Mouse (Mus musculus): ENCODE measurements around the gene Slc2a4. TPM values are rescaled to one million over a fixed set of nuclear protein-coding genes. Genes with fewer than 3 reads are reported as not detected.

The Slc2a4 gene
- polyA plus RNA-seq, 1 experiment from 2014 or later: 23.7 TPM

DNA sequence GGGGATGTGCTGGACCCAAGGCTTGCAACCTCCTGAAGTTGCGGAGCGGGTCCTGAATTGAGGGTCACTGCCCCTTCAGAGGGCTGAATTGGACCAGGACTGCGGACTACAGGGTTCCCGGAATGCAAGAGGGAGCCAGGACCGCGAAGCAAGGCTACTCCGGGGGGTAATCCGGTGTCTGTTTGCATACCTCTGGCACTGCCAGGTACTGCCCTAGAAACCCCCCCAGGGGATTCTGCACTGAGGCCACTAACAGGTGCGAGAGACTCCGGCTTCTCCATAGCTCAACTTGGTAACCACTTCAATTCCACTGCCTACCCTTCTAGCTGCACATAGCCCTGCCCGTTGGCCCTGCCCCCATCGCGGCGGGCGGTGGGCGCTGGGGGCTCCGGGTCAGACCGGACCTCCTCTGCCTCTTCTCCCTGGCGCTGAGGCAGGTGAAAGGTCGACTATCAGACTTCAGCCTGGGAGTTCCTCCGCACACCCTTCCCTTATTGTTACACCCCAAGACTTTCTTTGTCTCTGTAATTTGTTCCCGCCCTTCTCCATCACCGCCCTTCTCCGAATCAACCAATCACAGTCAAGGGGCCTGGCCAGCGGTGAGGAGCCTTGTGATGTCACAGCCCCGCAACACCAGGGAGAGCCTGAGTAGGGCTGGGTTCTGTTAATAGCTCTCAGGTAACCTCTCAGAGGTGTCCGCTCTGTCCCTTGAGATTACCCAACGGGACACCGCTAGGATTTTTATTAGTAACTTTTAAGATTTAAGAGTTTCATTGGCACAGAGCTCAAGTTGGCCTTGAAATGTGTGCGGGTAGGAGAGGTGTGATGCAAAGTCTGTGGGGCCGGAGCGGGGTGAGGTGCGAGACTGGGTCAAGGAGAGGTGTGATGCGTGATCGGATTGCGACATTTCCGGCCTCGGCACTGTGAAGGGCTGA is 47.2 kb downstream of the Slc2a4 start, which contains the start of the genes 2810408A11Rik and Neurl4:
2810408A11Rik (minus strand) TSS at position 517 of the 935 bp plus-strand sequence.
Neurl4 (plus strand) TSS at position 602 of the 935 bp plus-strand sequence.
- peak; percentile 94 for DNase-seq (ENCODE audit: low spot score)
- Histone ChIP-seq H3K27ac (replicated peaks) (peak within 1 kb of the TSS; percentile 99), H3K36me3 (replicated peaks) (peaks cover 39% of the 10 kb centered on the region), H3K27me3 (replicated peaks; ENCODE audit: low read depth, poor library complexity, severe bottlenecking) (no peaks in the 10 kb centered on the region; the same call in 1 of the 2 replicates), H3K4me1 (peaks cover 42% of the 10 kb centered on the region), H3K9me3 (no peaks in the 10 kb centered on the region), H3K4me3 (peak within 1 kb of the TSS; percentile 93)
- under 1% methylated on average over 38 of the region's 38 CpGs for WGBS

DNA sequence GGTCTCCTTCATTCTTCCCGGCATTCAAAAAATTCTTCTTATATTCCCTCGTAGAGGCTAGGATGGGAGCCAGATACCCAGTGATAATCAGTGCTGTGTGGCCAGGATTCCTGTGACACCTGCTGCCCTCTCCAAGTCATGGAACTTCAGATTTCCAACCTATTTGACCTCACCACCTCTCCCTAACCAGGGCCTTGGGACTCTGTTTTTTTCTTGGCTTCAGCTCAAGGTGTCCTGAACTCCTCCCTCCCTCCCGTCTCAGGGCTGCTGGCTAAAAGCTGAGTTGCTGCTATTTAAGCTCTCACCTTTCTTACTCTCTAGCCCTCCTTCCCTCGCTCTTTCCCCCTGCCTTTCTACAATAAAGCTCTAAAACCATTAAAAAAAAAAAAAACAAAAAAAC is 48.1 kb downstream of the Slc2a4 start:
- no peaks in the 10 kb centered on the region for H3K9me3 ChIP-seq
- peak overlapping the region; percentile 99 for H3K27ac ChIP-seq (replicated peaks)
- peak overlapping the region; percentile 93 for H3K4me3 ChIP-seq
- peak; percentile 28 for DNase-seq (ENCODE audit: low spot score)
- peaks cover 45% of the 10 kb centered on the region for H3K4me1 ChIP-seq
- whole genome bisulfite sequencing: 32% methylated on average over 4 of the region's 4 CpGs
- H3K27me3 ChIP-seq (replicated peaks; ENCODE audit: low read depth, poor library complexity, severe bottlenecking): no peaks in the 10 kb centered on the region; the same call in 1 of the 2 replicates
- peaks cover 30% of the 10 kb centered on the region for H3K36me3 ChIP-seq (replicated peaks)

GRCm38 (mm10) chr11:69895291-69895690 is 52.7 kb downstream of the Slc2a4 start, which contains the start of gene Acap1:
Acap1 (minus strand) TSS chr11:69895539.
- no peaks in the 10 kb centered on the region; the same call in 1 of the 2 replicates for H3K27me3 ChIP-seq (replicated peaks; ENCODE audit: low read depth, poor library complexity, severe bottlenecking)
- no peaks in the 10 kb centered on the region for H3K9me3 ChIP-seq
- 77% methylated on average over 4 of the region's 4 CpGs for WGBS
- H3K4me1 ChIP-seq: peaks cover 33% of the 10 kb centered on the region
- H3K27ac ChIP-seq (replicated peaks): no peak within 1 kb of the TSS
- no peak for DNase-seq (ENCODE audit: low spot score)
- H3K36me3 ChIP-seq (replicated peaks): peaks cover 10% of the 10 kb centered on the region; the same call in 1 of the 2 replicates
- H3K4me3 ChIP-seq: no peak within 1 kb of the TSS

GRCm38 (mm10) chr11:69894671-69895070 is 53.3 kb downstream of the Slc2a4 start:
- Histone ChIP-seq H3K4me3 (no peak overlapping the region), H3K27me3 (replicated peaks; ENCODE audit: low read depth, poor library complexity, severe bottlenecking) (no peaks in the 10 kb centered on the region; the same call in 1 of the 2 replicates), H3K4me1 (peaks cover 33% of the 10 kb centered on the region), H3K9me3 (no peaks in the 10 kb centered on the region), H3K27ac (replicated peaks) (no peak overlapping the region), H3K36me3 (replicated peaks) (peaks cover 10% of the 10 kb centered on the region; the same call in 1 of the 2 replicates)
- DNase-seq (ENCODE audit: low spot score): no peak
- WGBS: 72% methylated on average over 5 of the region's 5 CpGs

Small RNA genes lying within 50 kb of the gene (microRNA-seq; reads per million reads assigned to microRNA genes)
- gene Gm44349: not detected

Other genes starting within 250 kb of the Slc2a4 start
- 31.3 and 34.9 TPM in 2 replicates for gene Polr2a, start 189.6 kb downstream of the Slc2a4 start, polyA plus RNA-seq (2016; fragmentation: Nextera tagmentation; extraction: Ambion mirVana)
- 0.12 TPM in 1 of 2 replicates, not detected in the other for gene Slc35g3, start 186.2 kb downstream of the Slc2a4 start, polyA plus RNA-seq (2016; fragmentation: Nextera tagmentation; extraction: Ambion mirVana)
- 0.55 and 1.0 TPM in 2 replicates for gene Zbtb4, start 182.3 kb downstream of the Slc2a4 start, polyA plus RNA-seq (2016; fragmentation: Nextera tagmentation; extraction: Ambion mirVana)
- gene Chrnb1, start 152.2 kb downstream of the Slc2a4 start, polyA plus RNA-seq (2016; fragmentation: Nextera tagmentation; extraction: Ambion mirVana): 1.4 and 2.3 TPM in 2 replicates
- gene Fgf11, start 146.3 kb downstream of the Slc2a4 start, polyA plus RNA-seq (2016; fragmentation: Nextera tagmentation; extraction: Ambion mirVana): 0.91 and 0.93 TPM in 2 replicates
- 2.1 and 2.7 TPM in 2 replicates for gene Tmem102, start 142.6 kb downstream of the Slc2a4 start, polyA plus RNA-seq (2016; fragmentation: Nextera tagmentation; extraction: Ambion mirVana)
- not detected in 2 replicates for gene Gm39566, start 132.9 kb downstream of the Slc2a4 start, polyA plus RNA-seq (2016; fragmentation: Nextera tagmentation; extraction: Ambion mirVana)
- gene Spem2, start 129.7 kb downstream of the Slc2a4 start, polyA plus RNA-seq (2016; fragmentation: Nextera tagmentation; extraction: Ambion mirVana): not detected in 2 replicates
- 0.14 TPM in 1 of 2 replicates, not detected in the other for gene Spem1, start 126.0 kb downstream of the Slc2a4 start, polyA plus RNA-seq (2016; fragmentation: Nextera tagmentation; extraction: Ambion mirVana)
- 4.7 and 5.4 TPM in 2 replicates for gene Nlgn2, start 110.4 kb downstream of the Slc2a4 start, polyA plus RNA-seq (2016; fragmentation: Nextera tagmentation; extraction: Ambion mirVana)
- 321 and 340 TPM in 2 replicates for gene Tmem256, start 109.7 kb downstream of the Slc2a4 start, polyA plus RNA-seq (2016; fragmentation: Nextera tagmentation; extraction: Ambion mirVana)
- gene Plscr3, start 101.8 kb downstream of the Slc2a4 start, polyA plus RNA-seq (2016; fragmentation: Nextera tagmentation; extraction: Ambion mirVana): 106 and 111 TPM in 2 replicates
- 2.3 and 3.1 TPM in 2 replicates for gene Tnk1, start 89.5 kb downstream of the Slc2a4 start, polyA plus RNA-seq (2016; fragmentation: Nextera tagmentation; extraction: Ambion mirVana)
- 0.31 TPM in 1 of 2 replicates, not detected in the other for gene Tmem95, start 70.2 kb downstream of the Slc2a4 start, polyA plus RNA-seq (2016; fragmentation: Nextera tagmentation; extraction: Ambion mirVana)
- gene Kctd11, start 66.8 kb downstream of the Slc2a4 start, polyA plus RNA-seq (2016; fragmentation: Nextera tagmentation; extraction: Ambion mirVana): 6.8 and 7.0 TPM in 2 replicates
- gene Acap1, start 52.6 kb downstream of the Slc2a4 start, polyA plus RNA-seq (2016; fragmentation: Nextera tagmentation; extraction: Ambion mirVana): 1.3 and 1.5 TPM in 2 replicates
- gene 2810408A11Rik, start 47.2 kb downstream of the Slc2a4 start, polyA plus RNA-seq (2016; fragmentation: Nextera tagmentation; extraction: Ambion mirVana): 14.7 and 14.8 TPM in 2 replicates
- 10.9 and 11.1 TPM in 2 replicates for gene Neurl4, start 47.1 kb downstream of the Slc2a4 start, polyA plus RNA-seq (2016; fragmentation: Nextera tagmentation; extraction: Ambion mirVana)
- gene Gps2, start 34.3 kb downstream of the Slc2a4 start, polyA plus RNA-seq (2016; fragmentation: Nextera tagmentation; extraction: Ambion mirVana): 87.6 and 89.1 TPM in 2 replicates
- gene Eif5a, start 26.2 kb downstream of the Slc2a4 start, polyA plus RNA-seq (2016; fragmentation: Nextera tagmentation; extraction: Ambion mirVana): 2,818 and 3,035 TPM in 2 replicates
- gene Ybx2, start 12.4 kb downstream of the Slc2a4 start, polyA plus RNA-seq (2016; fragmentation: Nextera tagmentation; extraction: Ambion mirVana): 5.1 and 5.8 TPM in 2 replicates
- 56.3 and 56.4 TPM in 2 replicates for gene Cldn7, start 16.6 kb upstream of the Slc2a4 start, polyA plus RNA-seq (2016; fragmentation: Nextera tagmentation; extraction: Ambion mirVana)
- 23.9 and 25.3 TPM in 2 replicates for gene Ctdnep1, start 33.0 kb upstream of the Slc2a4 start, polyA plus RNA-seq (2016; fragmentation: Nextera tagmentation; extraction: Ambion mirVana)
- gene Elp5, start 34.3 kb upstream of the Slc2a4 start, polyA plus RNA-seq (2016; fragmentation: Nextera tagmentation; extraction: Ambion mirVana): 157 and 161 TPM in 2 replicates
- 317 and 331 TPM in 2 replicates for gene Gabarap, start 43.0 kb upstream of the Slc2a4 start, polyA plus RNA-seq (2016; fragmentation: Nextera tagmentation; extraction: Ambion mirVana)
- gene Phf23, start 47.6 kb upstream of the Slc2a4 start, polyA plus RNA-seq (2016; fragmentation: Nextera tagmentation; extraction: Ambion mirVana): 96.5 and 98.3 TPM in 2 replicates
- 59.0 and 59.8 TPM in 2 replicates for gene Dvl2, start 52.4 kb upstream of the Slc2a4 start, polyA plus RNA-seq (2016; fragmentation: Nextera tagmentation; extraction: Ambion mirVana)
- gene Acadvl, start 67.2 kb upstream of the Slc2a4 start, polyA plus RNA-seq (2016; fragmentation: Nextera tagmentation; extraction: Ambion mirVana): 42.2 and 46.3 TPM in 2 replicates
- gene Dlg4, start 68.8 kb upstream of the Slc2a4 start, polyA plus RNA-seq (2016; fragmentation: Nextera tagmentation; extraction: Ambion mirVana): 12.6 and 13.2 TPM in 2 replicates
- gene Asgr1, start 105.9 kb upstream of the Slc2a4 start, polyA plus RNA-seq (2016; fragmentation: Nextera tagmentation; extraction: Ambion mirVana): 0.55 and 0.70 TPM in 2 replicates
- not detected in 2 replicates for gene Asgr2, start 144.5 kb upstream of the Slc2a4 start, polyA plus RNA-seq (2016; fragmentation: Nextera tagmentation; extraction: Ambion mirVana)
- 0.14 TPM in 1 of 2 replicates, not detected in the other for gene Mgl2, start 182.1 kb upstream of the Slc2a4 start, polyA plus RNA-seq (2016; fragmentation: Nextera tagmentation; extraction: Ambion mirVana)
- 0.26 TPM in 1 of 2 replicates, not detected in the other for gene Clec10a, start 208.0 kb upstream of the Slc2a4 start, polyA plus RNA-seq (2016; fragmentation: Nextera tagmentation; extraction: Ambion mirVana)

Measured in embryonic facial prominence, embryonic 10.5 days (tissue).